Mouse (Mus musculus) testis, adult 2 months (tissue): ENCODE results near the gene Wdr5b.

Experiments
- CTCF ChIP-seq: fragments of 200-500 bp; IDR thresholded peaks from 2 replicates; pipeline ENCODE4 v1.5.1; 2012; ENCODE audit warnings: low read depth, mild to moderate bottlenecking, inconsistent platforms, low read length, moderate library complexity; ENCODE audit not compliant: control insufficient read depth, insufficient read depth, insufficient replicate concordance
- POLR2A ChIP-seq: fragments of 200-500 bp; IDR thresholded peaks from 2 replicates; pipeline ENCODE4 v1.6.1; 2012; ENCODE audit warnings: low read depth, mild to moderate bottlenecking, inconsistent platforms, low read length, moderate library complexity; ENCODE audit not compliant: control insufficient read depth

GRCm38 (mm10) chr16:36071071-36071449, 30.1 kb downstream of the Wdr5b start:
- TF ChIP-seq CTCF (no peak), POLR2A (no peak)
